Mouse (Mus musculus) midbrain, embryonic 11.5 days (tissue): Measurements from ENCODE around the gene Eml1. TPM values are rescaled to one million over a fixed set of nuclear protein-coding genes. Genes with fewer than 3 reads are reported as not detected.
A peak's percentile ranks its signal among the peaks of the same experiment; 100 is the strongest.

ENCODE experiments used
- ATAC-seq: fragments of 200-750 bp; cut with Nextera tagmentation; 2 replicates; pipeline ENCODE4 v1.8.0; 2017; ENCODE audit warnings: moderate TSS enrichment, moderate library complexity; ENCODE audit not compliant: low FRiP score
- DNase-seq: peaks from one replicate; pipeline ENCODE4 v3.0.0; 2015; ENCODE audit warnings: low spot score; ENCODE audit errors: missing footprints
- H3K27ac ChIP-seq: fragments of 300-500 bp; sonication (generic); 2 replicates; pipeline ENCODE4 v1.5.1; 2014; ENCODE audit warnings: low read depth, low read length
- H3K27me3 ChIP-seq: fragments of 300-500 bp; sonication (generic); 2 replicates; pipeline ENCODE4 v1.6.1; 2014; ENCODE audit warnings: mild to moderate bottlenecking, low read length, moderate library complexity, mixed read lengths; ENCODE audit not compliant: control insufficient read depth, insufficient read depth
- H3K36me3 ChIP-seq: fragments of 300-500 bp; sonication (generic); 2 replicates; pipeline ENCODE4 v1.6.1; 2014; ENCODE audit warnings: mild to moderate bottlenecking, low read length, moderate library complexity, mixed read lengths; ENCODE audit not compliant: control insufficient read depth, insufficient read depth
- H3K4me1 ChIP-seq: fragments of 300-500 bp; sonication (generic); 2 replicates; pipeline ENCODE4 v1.6.1; 2014; ENCODE audit warnings: low read length; ENCODE audit not compliant: control insufficient read depth, insufficient read depth
- H3K4me2 ChIP-seq: fragments of 300-500 bp; sonication (generic); 2 replicates; pipeline ENCODE4 v1.6.1; 2014; ENCODE audit warnings: mild to moderate bottlenecking, moderate library complexity
- H3K4me3 ChIP-seq: fragments of 300-500 bp; sonication (generic); 2 replicates; pipeline ENCODE4 v1.5.1; 2014; ENCODE audit warnings: low read depth, low read length
- H3K9ac ChIP-seq: fragments of 300-500 bp; sonication (generic); 2 replicates; pipeline ENCODE4 v1.6.1; 2014; ENCODE audit warnings: low read length
- H3K9me3 ChIP-seq: fragments of 300-500 bp; sonication (generic); 2 replicates; pipeline ENCODE4 v1.6.1; 2016; ENCODE audit warnings: low read length; ENCODE audit not compliant: control insufficient read depth
- WGBS: fragments of 180-500 bp; shearing (Covaris S2); extraction: QIAGEN DNeasy Blood & Tissue Kit; methylation state at CpG from one replicate; pipeline ENCODE4 v1.1.7; 2014; 5-methylcytosine and 5-hydroxymethylcytosine counted together
- polyA plus RNA-seq: library from polyadenylated mRNA; unstranded; fragments of >200 nt; fragmentation: Nextera tagmentation; extraction: Ambion mirVana; gene quantifications from 2 replicates; pipeline ENCODE4 v1.2.1, GENCODE M21; 2014

Gene Eml1
- polyA plus RNA-seq, 1 experiment from 2014 or later = 111 TPM

DNA sequence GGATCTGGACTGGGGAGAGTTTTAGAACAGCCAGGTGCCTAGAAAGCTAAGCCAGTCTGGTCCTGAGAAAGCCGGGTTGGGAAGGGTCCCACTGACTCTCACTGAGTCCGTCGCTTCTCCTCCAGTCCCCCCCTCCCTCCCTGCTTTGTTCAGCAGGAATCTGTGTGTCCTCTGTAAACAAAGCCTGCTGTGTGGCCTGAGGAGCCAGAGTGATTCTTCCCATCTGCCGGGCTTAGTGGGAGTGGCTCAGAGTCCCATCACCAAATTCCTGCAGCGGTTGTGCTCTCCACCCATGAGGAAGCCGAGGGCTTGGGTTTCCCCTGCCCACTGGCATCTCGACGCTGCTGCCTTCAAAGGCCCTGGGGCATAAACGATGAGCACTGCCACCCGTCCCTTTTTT, 72.5 kb downstream of the Eml1 start:
- Histone ChIP-seq H3K4me1 (peaks cover 30% of the 10 kb centered on the region), H3K9ac (peak overlapping the region; percentile 30; the same call in 1 of the 2 replicates), H3K4me2 (peak overlapping the region; percentile 27; the same call in 1 of the 2 replicates), H3K27me3 (no peaks in the 10 kb centered on the region), H3K9me3 (no peaks in the 10 kb centered on the region), H3K36me3 (no peaks in the 10 kb centered on the region; the same call in 1 of the 2 replicates), H3K4me3 (no peak overlapping the region), H3K27ac (peak overlapping the region; percentile 62)
- ATAC-seq = peak; percentile 88
- under 1% methylated on average over 10 of the region's 10 CpGs for WGBS
- DNase-seq = peak; percentile 91

DNA sequence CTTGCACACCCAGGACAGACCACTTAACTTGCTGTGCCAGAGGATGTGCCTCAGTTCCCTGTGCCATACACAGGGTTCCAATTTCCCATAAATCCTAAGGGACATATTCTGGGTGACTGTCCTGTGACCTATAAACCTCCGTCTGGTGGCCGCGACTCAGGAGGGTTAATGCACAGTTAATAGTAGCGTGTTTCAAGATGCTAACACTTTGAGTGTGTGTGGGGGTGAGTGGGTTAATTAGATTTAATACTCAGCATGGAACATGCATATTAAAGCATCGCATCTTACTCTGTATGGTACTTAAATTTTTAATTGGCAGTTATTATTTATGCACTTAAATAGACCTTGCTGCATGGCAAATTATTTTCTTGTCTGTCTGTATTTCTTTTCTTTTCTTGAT, 73.0 kb downstream of the Eml1 start:
- Histone ChIP-seq H3K36me3 (no peaks in the 10 kb centered on the region; the same call in 1 of the 2 replicates), H3K4me2 (peak overlapping the region; percentile 27; the same call in 1 of the 2 replicates), H3K27ac (peak overlapping the region; percentile 62), H3K27me3 (no peaks in the 10 kb centered on the region), H3K9me3 (no peaks in the 10 kb centered on the region), H3K4me3 (no peak overlapping the region), H3K4me1 (peaks cover 30% of the 10 kb centered on the region), H3K9ac (peak overlapping the region; percentile 30; the same call in 1 of the 2 replicates)
- ATAC-seq (peak; percentile 28; the same call in 1 of the 2 replicates), DNase-seq (no peak)
- WGBS = 59% methylated on average over 5 of the region's 5 CpGs

DNA sequence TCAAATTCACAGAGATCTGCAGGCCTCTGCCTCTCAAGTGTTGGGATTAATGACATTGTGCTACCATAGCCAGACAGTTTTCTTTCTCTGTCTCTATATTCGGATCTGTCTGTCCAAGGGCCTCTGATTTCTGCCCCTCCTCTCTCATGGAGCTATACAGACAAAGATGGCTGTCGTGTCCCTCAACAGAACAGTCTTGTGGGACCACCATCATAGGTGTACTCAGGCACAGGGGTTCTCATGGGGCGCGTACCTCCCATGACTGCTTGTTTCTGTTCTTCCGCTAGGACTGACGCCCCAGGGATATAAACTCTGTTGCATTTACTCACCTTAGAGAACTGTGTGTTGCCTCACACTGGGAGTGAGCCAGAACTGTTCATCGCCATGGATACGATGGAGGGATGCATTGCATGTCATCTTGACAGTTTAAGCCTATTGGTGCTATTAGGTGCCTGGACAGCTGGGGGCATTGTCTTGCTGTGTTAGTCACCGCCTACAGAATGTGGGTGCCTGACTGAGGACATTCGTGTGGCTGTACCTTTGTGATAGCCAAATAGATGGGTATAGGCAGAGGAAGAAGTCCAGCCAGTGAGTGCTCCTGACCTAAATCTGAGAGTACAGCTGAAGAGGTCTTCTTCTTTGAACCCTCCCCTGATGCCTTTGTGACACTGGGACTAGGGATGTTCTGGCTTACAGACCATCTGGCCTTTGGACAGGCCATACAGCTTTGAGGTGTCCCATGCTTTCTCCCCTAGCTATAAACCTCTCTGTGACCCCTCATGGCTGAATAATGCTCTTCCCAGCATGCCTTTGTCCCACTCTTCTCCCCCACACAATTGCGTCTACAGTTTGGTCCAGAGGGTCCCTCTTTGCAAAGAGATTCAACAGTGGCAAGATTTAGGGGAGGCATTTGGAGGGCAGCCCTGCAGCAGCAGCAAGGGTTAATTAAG, 73.7 kb downstream of the Eml1 start:
- no peak overlapping the region for H3K4me3 ChIP-seq
- no peaks in the 10 kb centered on the region for H3K27me3 ChIP-seq
- no peak overlapping the region for H3K4me2 ChIP-seq
- no peak for DNase-seq
- H3K4me1 ChIP-seq = peaks cover 30% of the 10 kb centered on the region
- H3K9ac ChIP-seq = no peak overlapping the region
- no peaks in the 10 kb centered on the region; the same call in 1 of the 2 replicates for H3K36me3 ChIP-seq
- no peaks in the 10 kb centered on the region for H3K9me3 ChIP-seq
- peak overlapping the region; percentile 62 for H3K27ac ChIP-seq
- peak; percentile 75 for ATAC-seq
- 32% methylated on average over 11 of the region's 11 CpGs for WGBS

DNA sequence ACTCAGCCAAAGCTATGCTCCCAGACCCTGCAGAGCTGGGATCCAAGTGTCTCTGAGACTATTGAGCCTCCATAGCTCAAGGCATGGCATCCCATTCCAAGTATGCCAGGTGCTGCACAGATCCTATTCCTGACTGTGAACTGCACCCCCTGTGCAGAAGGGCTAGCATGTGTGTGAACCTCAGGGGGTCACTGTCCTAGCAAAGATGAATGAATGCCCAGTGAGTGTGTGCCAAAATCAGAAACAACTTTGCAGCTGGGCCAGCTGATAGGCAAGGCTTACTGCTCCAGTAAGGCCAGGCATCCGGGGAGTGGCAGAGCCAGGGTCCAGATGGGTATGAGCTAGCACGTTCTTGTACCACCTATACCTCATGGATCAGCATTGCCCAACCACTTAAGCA, 76.0 kb downstream of the Eml1 start:
- Histone ChIP-seq H3K36me3 (no peaks in the 10 kb centered on the region; the same call in 1 of the 2 replicates), H3K9me3 (no peaks in the 10 kb centered on the region), H3K4me2 (no peak overlapping the region), H3K9ac (no peak overlapping the region), H3K27me3 (no peaks in the 10 kb centered on the region), H3K4me3 (no peak overlapping the region), H3K4me1 (peaks cover 30% of the 10 kb centered on the region), H3K27ac (no peak overlapping the region)
- DNase-seq = no peak
- WGBS = 98% methylated on average over 2 of the region's 2 CpGs
- no peak for ATAC-seq

DNA sequence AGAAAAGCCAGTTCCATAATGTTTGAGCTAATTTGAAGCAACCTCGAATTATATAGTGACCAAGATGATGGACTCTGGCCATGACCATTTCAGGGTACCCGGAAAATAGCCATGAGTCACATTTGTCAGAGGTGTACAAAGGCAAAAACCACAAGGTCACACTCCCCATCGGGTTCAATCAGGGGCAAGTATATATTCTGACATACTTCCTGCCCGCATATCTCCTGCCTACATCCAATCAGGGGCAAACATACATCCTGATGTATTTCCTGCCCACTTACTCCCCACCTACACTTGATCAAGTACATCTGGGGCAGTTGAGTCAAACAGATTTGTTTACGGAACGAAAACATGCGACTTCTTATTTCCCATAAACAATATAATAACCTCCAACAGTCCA, 77.6 kb downstream of the Eml1 start:
- no peak for ATAC-seq
- WGBS = 94% methylated on average over 7 of the region's 7 CpGs
- Histone ChIP-seq H3K4me2 (no peak overlapping the region), H3K36me3 (no peaks in the 10 kb centered on the region), H3K9ac (no peak overlapping the region), H3K27me3 (no peaks in the 10 kb centered on the region), H3K4me1 (peaks cover 23% of the 10 kb centered on the region), H3K4me3 (no peak overlapping the region), H3K9me3 (no peaks in the 10 kb centered on the region), H3K27ac (no peak overlapping the region)
- DNase-seq = no peak

DNA sequence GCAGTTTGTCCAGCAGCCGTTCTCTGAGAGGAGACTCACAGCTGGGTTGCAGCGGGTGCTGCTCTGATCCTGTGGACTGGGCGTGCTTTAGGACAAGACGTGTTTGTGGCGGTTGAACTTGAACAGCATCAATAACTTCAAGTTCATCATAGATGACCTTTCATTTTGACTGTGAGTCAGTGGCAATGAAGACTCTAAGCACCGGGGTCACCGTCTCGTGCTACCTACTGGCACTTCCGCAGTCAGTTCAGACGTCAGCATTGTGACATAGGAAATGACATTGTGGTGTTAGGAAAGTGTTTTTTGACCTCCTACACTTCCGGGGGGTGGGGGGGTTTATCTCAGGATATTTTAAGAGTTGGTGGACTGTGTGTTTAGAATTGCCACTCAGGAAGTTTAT, 79.2 kb downstream of the Eml1 start:
- no peaks in the 10 kb centered on the region for H3K9me3 ChIP-seq
- no peak overlapping the region for H3K4me3 ChIP-seq
- no peaks in the 10 kb centered on the region for H3K36me3 ChIP-seq
- no peak overlapping the region for H3K27ac ChIP-seq
- DNase-seq (no peak), ATAC-seq (no peak)
- H3K27me3 ChIP-seq = no peaks in the 10 kb centered on the region
- H3K4me1 ChIP-seq = peaks cover 8% of the 10 kb centered on the region
- H3K4me2 ChIP-seq = no peak overlapping the region
- H3K9ac ChIP-seq = no peak overlapping the region
- 83% methylated on average over 11 of the region's 11 CpGs for whole genome bisulfite sequencing

DNA sequence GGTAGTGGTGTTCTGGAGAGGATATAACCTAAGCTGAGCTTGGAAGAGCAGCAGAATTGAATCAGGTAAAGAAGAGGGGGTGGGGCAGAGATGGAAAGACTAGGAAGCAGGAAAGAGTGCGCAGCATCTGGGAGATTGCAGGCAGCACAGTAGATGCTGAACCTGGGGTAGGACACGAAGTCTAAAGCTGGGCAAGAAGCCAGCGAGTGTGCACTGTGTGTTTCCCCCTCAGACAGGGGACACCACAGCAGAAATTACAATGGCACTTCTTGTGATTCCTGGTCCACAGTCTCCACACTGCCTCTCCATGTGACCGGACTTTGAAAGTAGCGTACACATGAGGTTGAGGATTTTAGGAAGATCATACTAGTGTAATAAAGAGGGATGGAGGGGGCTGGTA, 79.8 kb downstream of the Eml1 start:
- peaks cover 2% of the 10 kb centered on the region for H3K4me1 ChIP-seq
- no peak overlapping the region for H3K27ac ChIP-seq
- no peak overlapping the region for H3K9ac ChIP-seq
- H3K4me2 ChIP-seq = no peak overlapping the region
- 89% methylated on average over 5 of the region's 5 CpGs for WGBS
- ATAC-seq (no peak), DNase-seq (no peak)
- no peaks in the 10 kb centered on the region for H3K36me3 ChIP-seq
- H3K9me3 ChIP-seq = no peaks in the 10 kb centered on the region
- H3K4me3 ChIP-seq = no peak overlapping the region
- no peaks in the 10 kb centered on the region for H3K27me3 ChIP-seq

DNA sequence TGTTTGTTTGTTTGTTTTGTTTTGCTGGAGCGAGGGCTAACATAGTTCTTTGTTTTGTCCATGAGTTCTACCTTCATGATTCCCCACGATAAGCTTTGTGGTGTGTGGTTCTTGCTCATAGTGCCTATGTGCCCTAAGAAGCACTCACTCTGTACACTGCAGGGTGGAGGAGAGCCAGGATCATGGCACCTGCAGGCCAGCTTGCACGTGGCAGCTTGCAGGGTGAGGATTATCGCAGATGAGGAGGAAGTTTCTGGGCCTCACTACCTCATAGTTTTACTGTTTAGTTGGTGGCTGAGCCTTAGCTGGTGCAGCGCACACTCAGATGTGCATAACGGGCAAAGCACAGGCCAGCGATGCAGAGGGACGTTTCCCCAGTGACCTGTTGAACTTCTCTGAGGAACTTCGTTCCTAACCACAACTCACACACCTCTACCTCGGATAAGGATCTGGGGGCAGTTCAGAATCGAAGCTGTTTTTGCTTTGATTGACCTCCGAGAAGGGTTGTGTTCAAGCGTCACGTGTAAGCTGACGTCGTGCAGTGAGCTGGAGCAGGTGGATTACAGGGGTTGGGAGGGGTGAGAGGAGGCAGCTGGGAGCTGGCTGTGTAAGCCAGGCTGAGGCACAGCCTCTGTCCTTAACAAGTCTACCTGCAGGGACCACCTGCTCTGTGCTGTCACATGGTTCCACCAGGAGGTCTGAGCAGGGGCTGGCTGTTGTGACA, 81.6 kb downstream of the Eml1 start:
- ATAC-seq (no peak), DNase-seq (no peak)
- H3K9ac ChIP-seq = no peak overlapping the region
- no peaks in the 10 kb centered on the region for H3K36me3 ChIP-seq
- H3K9me3 ChIP-seq = no peaks in the 10 kb centered on the region
- WGBS = 54% methylated on average over 16 of the region's 16 CpGs
- H3K4me1 ChIP-seq = peaks cover 2% of the 10 kb centered on the region
- H3K4me2 ChIP-seq = no peak overlapping the region
- no peaks in the 10 kb centered on the region for H3K27me3 ChIP-seq
- H3K27ac ChIP-seq = no peak overlapping the region
- H3K4me3 ChIP-seq = no peak overlapping the region

DNA sequence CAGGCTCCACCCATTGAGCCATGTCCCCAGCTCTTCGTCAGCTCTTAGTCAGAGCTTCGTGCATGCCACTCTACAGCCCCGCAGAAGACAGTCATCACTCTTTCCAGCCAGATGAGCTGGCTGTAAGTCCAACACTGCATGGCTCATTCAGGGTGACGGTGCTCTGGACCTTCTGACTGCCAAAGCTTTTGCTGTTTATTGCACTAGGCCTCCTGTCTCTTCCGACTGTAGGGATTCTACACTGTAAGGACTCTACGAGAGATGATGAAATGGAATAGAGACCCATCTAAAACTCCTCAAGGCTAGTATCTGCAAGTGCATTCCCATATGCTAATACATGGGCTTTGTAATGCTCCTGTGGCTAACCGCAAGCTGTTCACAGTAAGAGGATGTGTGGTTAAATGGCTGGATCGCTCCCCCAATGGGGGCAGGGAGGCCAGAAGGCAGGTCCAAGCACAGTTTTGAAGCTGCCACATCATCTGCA, 82.8 kb downstream of the Eml1 start:
- DNase-seq = no peak
- no peak overlapping the region for H3K27ac ChIP-seq
- ATAC-seq = no peak
- no peak overlapping the region for H3K4me3 ChIP-seq
- no peaks in the 10 kb centered on the region for H3K9me3 ChIP-seq
- H3K36me3 ChIP-seq = peaks cover 3% of the 10 kb centered on the region; the same call in 1 of the 2 replicates
- H3K9ac ChIP-seq = no peak overlapping the region
- H3K4me1 ChIP-seq = peaks cover 2% of the 10 kb centered on the region
- H3K4me2 ChIP-seq = no peak overlapping the region
- 80% methylated on average over 8 of the region's 8 CpGs for WGBS
- H3K27me3 ChIP-seq = no peaks in the 10 kb centered on the region
